Mouse (Mus musculus): ENCODE measurements around the gene Prim1. TPM values are rescaled to one million over a fixed set of nuclear protein-coding genes. Genes with fewer than 3 reads are reported as not detected.

Gene Prim1
- polyA plus RNA-seq, 1 experiment from 2014 or later: 82.5 TPM

GRCm38 (mm10) chr10:128022196-128022595, 7.2 kb downstream of the Prim1 start:
- H3K9me3 ChIP-seq (ENCODE audit: control insufficient read depth, low read depth, low read length): no peaks in the 10 kb centered on the region
- H3K4me3 ChIP-seq (ENCODE audit: low read depth, low read length): no peak overlapping the region
- no peak overlapping the region for H3K4me2 ChIP-seq (replicated peaks; ENCODE audit: low read depth, low read length)
- 96% methylated on average over 5 of the region's 5 CpGs for WGBS
- H3K27ac ChIP-seq (ENCODE audit: low read length): no peak overlapping the region
- no peaks in the 10 kb centered on the region for H3K27me3 ChIP-seq (ENCODE audit: control insufficient read depth, insufficient read depth, low read length)
- H3K9ac ChIP-seq (replicated peaks; ENCODE audit: low read depth, low read length): no peak overlapping the region
- H3K36me3 ChIP-seq (ENCODE audit: control insufficient read depth, insufficient read depth, low read length): peaks cover 48% of the 10 kb centered on the region
- ATAC-seq (ENCODE audit: insufficient number of reproducible peaks, insufficient read depth, low FRiP score, low read depth): no peak
- no peaks in the 10 kb centered on the region for H3K4me1 ChIP-seq (ENCODE audit: control insufficient read depth, insufficient read depth, low read length)

- H3K4me1 ChIP-seq (ENCODE audit: control insufficient read depth, insufficient read depth, low read length): no peaks in the 10 kb centered on the region
- 95% methylated on average over 10 of the region's 10 CpGs for WGBS
Observed at GRCm38 (mm10) chr10:128023496-128023895, 8.5 kb downstream of the Prim1 start.

GRCm38 (mm10) chr10:128029931-128030330, 15.0 kb downstream of the Prim1 start:
- WGBS: 90% methylated on average over 7 of the region's 7 CpGs
- peaks cover 4% of the 10 kb centered on the region for H3K4me1 ChIP-seq (ENCODE audit: control insufficient read depth, insufficient read depth, low read length)
- H3K36me3 ChIP-seq (ENCODE audit: control insufficient read depth, insufficient read depth, low read length): peaks cover 29% of the 10 kb centered on the region
- no peak overlapping the region for H3K27ac ChIP-seq (ENCODE audit: low read length)
- no peak overlapping the region for H3K4me2 ChIP-seq (replicated peaks; ENCODE audit: low read depth, low read length)
- no peak overlapping the region for H3K9ac ChIP-seq (replicated peaks; ENCODE audit: low read depth, low read length)
- H3K27me3 ChIP-seq (ENCODE audit: control insufficient read depth, insufficient read depth, low read length): no peaks in the 10 kb centered on the region
- H3K4me3 ChIP-seq (ENCODE audit: low read depth, low read length): no peak overlapping the region
- no peak for ATAC-seq (ENCODE audit: insufficient number of reproducible peaks, insufficient read depth, low FRiP score, low read depth)
- H3K9me3 ChIP-seq (ENCODE audit: control insufficient read depth, low read depth, low read length): no peaks in the 10 kb centered on the region

More at GRCm38 (mm10) chr10:128023496-128023895, 8.5 kb downstream of the Prim1 start:
- no peak overlapping the region for H3K27ac ChIP-seq (ENCODE audit: low read length)
- H3K4me3 ChIP-seq (ENCODE audit: low read depth, low read length): no peak overlapping the region
- peaks cover 46% of the 10 kb centered on the region for H3K36me3 ChIP-seq (ENCODE audit: control insufficient read depth, insufficient read depth, low read length)
- no peaks in the 10 kb centered on the region for H3K27me3 ChIP-seq (ENCODE audit: control insufficient read depth, insufficient read depth, low read length)
- H3K4me2 ChIP-seq (replicated peaks; ENCODE audit: low read depth, low read length): no peak overlapping the region
- H3K9ac ChIP-seq (replicated peaks; ENCODE audit: low read depth, low read length): no peak overlapping the region
- no peaks in the 10 kb centered on the region for H3K9me3 ChIP-seq (ENCODE audit: control insufficient read depth, low read depth, low read length)
- no peak for ATAC-seq (ENCODE audit: insufficient number of reproducible peaks, insufficient read depth, low FRiP score, low read depth)

- Histone ChIP-seq H3K4me1 (ENCODE audit: control insufficient read depth, insufficient read depth, low read length) (peaks cover 4% of the 10 kb centered on the region), H3K9me3 (ENCODE audit: control insufficient read depth, low read depth, low read length) (no peaks in the 10 kb centered on the region), H3K27me3 (ENCODE audit: control insufficient read depth, insufficient read depth, low read length) (no peaks in the 10 kb centered on the region), H3K36me3 (ENCODE audit: control insufficient read depth, insufficient read depth, low read length) (peaks cover 29% of the 10 kb centered on the region), H3K4me2 (replicated peaks; ENCODE audit: low read depth, low read length) (no peak overlapping the region), H3K9ac (replicated peaks; ENCODE audit: low read depth, low read length) (no peak overlapping the region), H3K27ac (ENCODE audit: low read length) (no peak overlapping the region), H3K4me3 (ENCODE audit: low read depth, low read length) (no peak overlapping the region)
- 56% methylated on average over 2 of the region's 2 CpGs for WGBS
- ATAC-seq (ENCODE audit: insufficient number of reproducible peaks, insufficient read depth, low FRiP score, low read depth): no peak
Observed at GRCm38 (mm10) chr10:128030860-128031259, 15.9 kb downstream of the Prim1 start.

GRCm38 (mm10) chr10:128036746-128037425, 21.9 kb downstream of the Prim1 start:
- no peak for ATAC-seq (ENCODE audit: insufficient number of reproducible peaks, insufficient read depth, low FRiP score, low read depth)
- Histone ChIP-seq H3K27ac (ENCODE audit: low read length) (peak overlapping the region; percentile 96; the same call in 1 of the 2 replicates), H3K27me3 (ENCODE audit: control insufficient read depth, insufficient read depth, low read length) (no peaks in the 10 kb centered on the region), H3K36me3 (ENCODE audit: control insufficient read depth, insufficient read depth, low read length) (peaks cover 23% of the 10 kb centered on the region), H3K4me1 (ENCODE audit: control insufficient read depth, insufficient read depth, low read length) (peaks cover 25% of the 10 kb centered on the region), H3K4me2 (replicated peaks; ENCODE audit: low read depth, low read length) (peak overlapping the region; percentile 91), H3K9me3 (ENCODE audit: control insufficient read depth, low read depth, low read length) (no peaks in the 10 kb centered on the region), H3K4me3 (ENCODE audit: low read depth, low read length) (peak overlapping the region; percentile 99), H3K9ac (replicated peaks; ENCODE audit: low read depth, low read length) (peak overlapping the region; percentile 99)
- 3% methylated on average over 10 of the region's 10 CpGs for WGBS

- 62% methylated on average over 3 of the region's 3 CpGs for WGBS
- Histone ChIP-seq H3K9me3 (ENCODE audit: control insufficient read depth, low read depth, low read length) (no peaks in the 10 kb centered on the region), H3K27me3 (ENCODE audit: control insufficient read depth, insufficient read depth, low read length) (no peaks in the 10 kb centered on the region), H3K4me1 (ENCODE audit: control insufficient read depth, insufficient read depth, low read length) (peaks cover 27% of the 10 kb centered on the region), H3K9ac (replicated peaks; ENCODE audit: low read depth, low read length) (no peak overlapping the region), H3K4me2 (replicated peaks; ENCODE audit: low read depth, low read length) (peak overlapping the region; percentile 91), H3K36me3 (ENCODE audit: control insufficient read depth, insufficient read depth, low read length) (peaks cover 33% of the 10 kb centered on the region), H3K4me3 (ENCODE audit: low read depth, low read length) (peak overlapping the region; percentile 2; the same call in 1 of the 2 replicates), H3K27ac (ENCODE audit: low read length) (no peak overlapping the region)
- ATAC-seq (ENCODE audit: insufficient number of reproducible peaks, insufficient read depth, low FRiP score, low read depth): no peak
Observed at GRCm38 (mm10) chr10:128037921-128038320, 23.0 kb downstream of the Prim1 start.

GRCm38 (mm10) chr10:128039167-128039566, 24.2 kb downstream of the Prim1 start:
- Histone ChIP-seq H3K27ac (ENCODE audit: low read length) (no peak overlapping the region), H3K4me2 (replicated peaks; ENCODE audit: low read depth, low read length) (no peak overlapping the region), H3K4me1 (ENCODE audit: control insufficient read depth, insufficient read depth, low read length) (peaks cover 31% of the 10 kb centered on the region), H3K9me3 (ENCODE audit: control insufficient read depth, low read depth, low read length) (no peaks in the 10 kb centered on the region), H3K36me3 (ENCODE audit: control insufficient read depth, insufficient read depth, low read length) (peaks cover 44% of the 10 kb centered on the region), H3K27me3 (ENCODE audit: control insufficient read depth, insufficient read depth, low read length) (no peaks in the 10 kb centered on the region), H3K9ac (replicated peaks; ENCODE audit: low read depth, low read length) (no peak overlapping the region), H3K4me3 (ENCODE audit: low read depth, low read length) (no peak overlapping the region)
- no peak for ATAC-seq (ENCODE audit: insufficient number of reproducible peaks, insufficient read depth, low FRiP score, low read depth)
- WGBS: 42% methylated on average over 5 of the region's 5 CpGs

GRCm38 (mm10) chr10:128039858-128040257, 24.9 kb downstream of the Prim1 start:
- H3K9me3 ChIP-seq (ENCODE audit: control insufficient read depth, low read depth, low read length): no peaks in the 10 kb centered on the region
- peaks cover 50% of the 10 kb centered on the region for H3K36me3 ChIP-seq (ENCODE audit: control insufficient read depth, insufficient read depth, low read length)
- H3K4me1 ChIP-seq (ENCODE audit: control insufficient read depth, insufficient read depth, low read length): peaks cover 30% of the 10 kb centered on the region; the same call in 1 of the 2 replicates
- H3K9ac ChIP-seq (replicated peaks; ENCODE audit: low read depth, low read length): no peak overlapping the region
- H3K27me3 ChIP-seq (ENCODE audit: control insufficient read depth, insufficient read depth, low read length): no peaks in the 10 kb centered on the region
- no peak overlapping the region for H3K4me2 ChIP-seq (replicated peaks; ENCODE audit: low read depth, low read length)
- WGBS: 63% methylated on average over 3 of the region's 3 CpGs
- H3K4me3 ChIP-seq (ENCODE audit: low read depth, low read length): no peak overlapping the region
- no peak for ATAC-seq (ENCODE audit: insufficient number of reproducible peaks, insufficient read depth, low FRiP score, low read depth)
- no peak overlapping the region for H3K27ac ChIP-seq (ENCODE audit: low read length)

GRCm38 (mm10) chr10:128040293-128040692, 25.3 kb downstream of the Prim1 start:
- ATAC-seq (ENCODE audit: insufficient number of reproducible peaks, insufficient read depth, low FRiP score, low read depth): no peak
- H3K27me3 ChIP-seq (ENCODE audit: control insufficient read depth, insufficient read depth, low read length): no peaks in the 10 kb centered on the region
- no peaks in the 10 kb centered on the region for H3K9me3 ChIP-seq (ENCODE audit: control insufficient read depth, low read depth, low read length)
- H3K9ac ChIP-seq (replicated peaks; ENCODE audit: low read depth, low read length): no peak overlapping the region
- 85% methylated on average over 5 of the region's 5 CpGs for WGBS
- no peak overlapping the region for H3K27ac ChIP-seq (ENCODE audit: low read length)
- no peak overlapping the region for H3K4me3 ChIP-seq (ENCODE audit: low read depth, low read length)
- H3K36me3 ChIP-seq (ENCODE audit: control insufficient read depth, insufficient read depth, low read length): peaks cover 55% of the 10 kb centered on the region
- H3K4me1 ChIP-seq (ENCODE audit: control insufficient read depth, insufficient read depth, low read length): peaks cover 31% of the 10 kb centered on the region; the same call in 1 of the 2 replicates
- H3K4me2 ChIP-seq (replicated peaks; ENCODE audit: low read depth, low read length): no peak overlapping the region
